Mouse (Mus musculus) myocyte (in vitro differentiated cells): Measurements from ENCODE around the gene Smyd5. TPM values are rescaled to one million over a fixed set of nuclear protein-coding genes. Genes with fewer than 3 reads are reported as not detected.

Experiments used
- H3K27me3 ChIP-seq: one replicate; pipeline ENCODE4 v1.6.1; 2011; ENCODE audit not compliant: control insufficient read depth, insufficient read depth, insufficient read length
- H3K36me3 ChIP-seq: one replicate; pipeline ENCODE4 v1.6.1; 2011; ENCODE audit not compliant: control insufficient read depth, insufficient read depth
- H3K4me2 ChIP-seq: one replicate; pipeline ENCODE4 v1.6.1; 2011; ENCODE audit warnings: low read depth, control low read depth
- H3K4me3 ChIP-seq: one replicate; pipeline ENCODE4 v1.5.1; 2011; ENCODE audit warnings: mild to moderate bottlenecking, control low read depth, moderate library complexity
- H3K79me2 ChIP-seq: one replicate; pipeline ENCODE4 v1.6.1; 2011; ENCODE audit not compliant: control insufficient read depth, insufficient read depth
- H3ac ChIP-seq: one replicate; pipeline ENCODE4 v1.6.1; 2011; ENCODE audit not compliant: control insufficient read depth, insufficient read length
- CEBPB ChIP-seq: IDR thresholded peaks from 2 replicates; pipeline ENCODE4 v1.6.1; 2011; ENCODE audit warnings: mild to moderate bottlenecking, moderate library complexity; ENCODE audit not compliant: poor library complexity, insufficient read depth, severe bottlenecking
- E2F4 ChIP-seq: IDR thresholded peaks from one replicate; pipeline ENCODE4 v1.6.1; 2011; ENCODE audit warnings: mild to moderate bottlenecking, control low read depth, moderate library complexity; ENCODE audit not compliant: insufficient read depth
- MAX ChIP-seq: IDR thresholded peaks from one replicate; pipeline ENCODE4 v1.6.1; 2011; ENCODE audit warnings: low read depth, mild to moderate bottlenecking, control low read depth
- MYOD1 ChIP-seq, 3 experiments: IDR thresholded peaks; one replicate each; pipeline ENCODE4 v1.6.1; 2011; ENCODE audit warnings: control low read depth in 2 of 3, low read depth in 2 of 3, mild to moderate bottlenecking in 2 of 3, moderate library complexity in 1 of 3; ENCODE audit not compliant: insufficient read length in 2 of 3, control insufficient read depth in 1 of 3
- MYOG ChIP-seq, 3 experiments: IDR thresholded peaks; one replicate each; pipeline ENCODE4 v1.6.1; 2011; ENCODE audit warnings: control low read depth in 2 of 3, low read depth in 2 of 3, mild to moderate bottlenecking in 2 of 3; ENCODE audit not compliant: insufficient read length in 2 of 3, control insufficient read depth in 1 of 3, insufficient read depth in 1 of 3
- POLR2A ChIP-seq: IDR thresholded peaks from one replicate; pipeline ENCODE4 v1.6.1; 2011; ENCODE audit warnings: low read depth, mild to moderate bottlenecking, control low read depth, moderate library complexity; ENCODE audit not compliant: insufficient read length
- POLR2AphosphoS2 ChIP-seq: IDR thresholded peaks from one replicate; pipeline ENCODE4 v1.6.1; 2011; ENCODE audit warnings: low read depth, control low read depth; ENCODE audit not compliant: insufficient read length
- REST ChIP-seq: IDR thresholded peaks from one replicate; pipeline ENCODE4 v1.6.1; 2011; ENCODE audit warnings: mild to moderate bottlenecking, control low read depth, moderate library complexity; ENCODE audit not compliant: insufficient read depth, insufficient read length
- SRF ChIP-seq: IDR thresholded peaks from one replicate; pipeline ENCODE4 v1.6.1; 2011; ENCODE audit warnings: low read depth; ENCODE audit not compliant: control insufficient read depth, insufficient read length
- TCF12 ChIP-seq: IDR thresholded peaks from one replicate; pipeline ENCODE4 v1.6.1; 2011; ENCODE audit warnings: mild to moderate bottlenecking, control low read depth; ENCODE audit not compliant: poor library complexity, insufficient read depth, severe bottlenecking
- TCF3 ChIP-seq: IDR thresholded peaks from one replicate; pipeline ENCODE4 v1.6.1; 2011; ENCODE audit warnings: low read depth, control low read depth; ENCODE audit not compliant: insufficient read length
- USF1 ChIP-seq: IDR thresholded peaks from one replicate; pipeline ENCODE4 v1.6.1; 2011; ENCODE audit warnings: low read depth, mild to moderate bottlenecking, control low read depth, moderate library complexity
- polyA plus RNA-seq: library from polyadenylated mRNA; unstranded; fragments of >200 nt; fragmentation: generic; extraction: Trizol; gene quantifications from one replicate; pipeline ENCODE4 v1.2.1, GENCODE M21; 2012; ENCODE audit warnings: missing spikeins

Smyd5 gene
- polyA plus RNA-seq, 1 experiment: 34.6 TPM

DNA sequence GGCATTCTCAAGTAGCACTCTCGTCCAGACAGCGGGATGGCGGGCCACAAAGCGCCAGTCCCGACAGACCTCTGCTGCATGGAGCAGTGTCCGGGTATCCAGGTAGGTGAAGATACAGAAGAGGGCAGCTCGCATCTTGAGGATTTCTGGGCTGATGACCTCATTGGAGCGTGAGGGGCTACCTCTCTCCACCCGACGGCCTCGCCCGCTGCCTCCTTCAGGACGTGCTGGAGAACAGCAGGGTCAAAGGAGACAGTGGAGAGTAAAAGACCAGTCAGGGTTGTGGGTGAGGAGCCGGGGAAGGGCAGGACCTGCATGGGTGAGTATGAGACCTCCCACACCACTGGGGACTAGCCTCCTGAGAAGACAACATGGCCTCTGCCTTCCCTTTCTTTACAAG is 46.6 kb downstream of the Smyd5 start:
- no peak for TF ChIP-seq POLR2AphosphoS2
- no peak for TF ChIP-seq USF1
- no peak for TF ChIP-seq TCF12
- TF ChIP-seq POLR2A: no peak
- TF ChIP-seq MYOG (IDR thresholded peaks at IDR 0.05; ENCODE audit: control insufficient read depth in 1 of 3, insufficient read depth in 1 of 3, insufficient read length in 2 of 3, low read depth in 2 of 3): no peak
- TF ChIP-seq REST: no peak
- TF ChIP-seq SRF: no peak
- no peak for TF ChIP-seq MYOD1 (IDR thresholded peaks at IDR 0.05; ENCODE audit: control insufficient read depth in 1 of 3, insufficient read length in 2 of 3, low read depth in 2 of 3)
- no peak for TF ChIP-seq TCF3
- TF ChIP-seq CEBPB: no peak
- TF ChIP-seq MAX: no peak
- TF ChIP-seq E2F4: no peak
- Histone ChIP-seq H3K79me2 (no peaks in the 10 kb centered on the region), H3K36me3 (no peaks in the 10 kb centered on the region), H3K4me2 (no peak overlapping the region), H3K27me3 (peaks cover 47% of the 10 kb centered on the region), H3K4me3 (no peak overlapping the region), H3ac (no peak overlapping the region)

DNA sequence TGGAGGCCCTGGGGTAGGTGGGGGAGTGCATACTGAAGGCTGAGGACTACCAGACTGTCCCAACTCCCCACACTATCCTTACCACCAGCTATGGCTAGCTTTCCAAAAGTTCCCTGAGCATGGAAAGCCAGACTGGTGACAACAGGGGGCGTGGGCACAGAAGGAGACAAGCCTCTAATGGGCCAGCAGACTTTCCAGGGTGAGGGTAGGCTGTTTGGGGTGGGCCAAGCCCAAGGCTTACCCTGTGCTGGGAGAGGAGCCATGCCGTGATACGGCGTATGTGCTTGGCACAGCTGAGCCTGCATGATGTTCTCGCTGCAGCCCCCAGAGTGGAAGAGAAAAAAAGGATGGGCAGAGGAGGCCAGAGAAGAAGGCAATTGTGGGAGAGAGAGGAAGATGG is 48.2 kb downstream of the Smyd5 start:
- no peak for TF ChIP-seq REST
- no peak for TF ChIP-seq POLR2A
- no peak for TF ChIP-seq MAX
- TF ChIP-seq TCF12: no peak
- TF ChIP-seq USF1: no peak
- TF ChIP-seq CEBPB: no peak
- no peak for TF ChIP-seq POLR2AphosphoS2
- TF ChIP-seq MYOG (IDR thresholded peaks at IDR 0.05; ENCODE audit: control insufficient read depth in 1 of 3, insufficient read depth in 1 of 3, insufficient read length in 2 of 3, low read depth in 2 of 3): no peak
- TF ChIP-seq MYOD1 (IDR thresholded peaks at IDR 0.05; ENCODE audit: control insufficient read depth in 1 of 3, insufficient read length in 2 of 3, low read depth in 2 of 3): no peak
- TF ChIP-seq SRF: no peak
- TF ChIP-seq E2F4: no peak
- TF ChIP-seq TCF3: no peak
- no peak overlapping the region for H3K4me2 ChIP-seq
- H3K36me3 ChIP-seq: no peaks in the 10 kb centered on the region
- no peaks in the 10 kb centered on the region for H3K79me2 ChIP-seq
- H3ac ChIP-seq: no peak overlapping the region
- H3K27me3 ChIP-seq: peaks cover 62% of the 10 kb centered on the region
- H3K4me3 ChIP-seq: no peak overlapping the region

DNA sequence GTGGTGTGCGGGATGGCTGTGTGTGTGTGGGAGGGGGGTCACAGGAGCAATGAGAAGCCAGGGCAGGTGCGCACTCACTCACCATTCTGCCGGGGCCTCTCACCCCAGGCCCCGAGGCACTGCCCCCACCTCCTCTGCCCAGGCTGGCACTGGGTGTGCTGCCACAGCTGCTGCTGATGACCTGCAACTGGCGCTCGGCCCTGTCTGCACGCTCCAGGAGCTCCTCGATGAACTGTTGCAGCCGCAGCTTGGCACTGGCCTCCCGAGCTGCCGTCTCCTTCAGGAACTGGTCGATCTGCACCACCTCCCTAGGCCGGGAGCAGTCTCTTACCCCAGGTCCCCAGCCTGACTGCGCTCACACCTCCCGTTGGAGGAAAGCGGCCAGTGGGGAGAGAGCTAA is 48.9 kb downstream of the Smyd5 start:
- TF ChIP-seq SRF (no peak), MYOG (IDR thresholded peaks at IDR 0.05; ENCODE audit: control insufficient read depth in 1 of 3, insufficient read depth in 1 of 3, insufficient read length in 2 of 3, low read depth in 2 of 3) (no peak), TCF12 (no peak), MAX (no peak)
- peaks cover 63% of the 10 kb centered on the region for H3K27me3 ChIP-seq
- no peak overlapping the region for H3ac ChIP-seq
- no peaks in the 10 kb centered on the region for H3K36me3 ChIP-seq
- H3K4me3 ChIP-seq: no peak overlapping the region
- H3K79me2 ChIP-seq: no peaks in the 10 kb centered on the region
- H3K4me2 ChIP-seq: no peak overlapping the region

DNA sequence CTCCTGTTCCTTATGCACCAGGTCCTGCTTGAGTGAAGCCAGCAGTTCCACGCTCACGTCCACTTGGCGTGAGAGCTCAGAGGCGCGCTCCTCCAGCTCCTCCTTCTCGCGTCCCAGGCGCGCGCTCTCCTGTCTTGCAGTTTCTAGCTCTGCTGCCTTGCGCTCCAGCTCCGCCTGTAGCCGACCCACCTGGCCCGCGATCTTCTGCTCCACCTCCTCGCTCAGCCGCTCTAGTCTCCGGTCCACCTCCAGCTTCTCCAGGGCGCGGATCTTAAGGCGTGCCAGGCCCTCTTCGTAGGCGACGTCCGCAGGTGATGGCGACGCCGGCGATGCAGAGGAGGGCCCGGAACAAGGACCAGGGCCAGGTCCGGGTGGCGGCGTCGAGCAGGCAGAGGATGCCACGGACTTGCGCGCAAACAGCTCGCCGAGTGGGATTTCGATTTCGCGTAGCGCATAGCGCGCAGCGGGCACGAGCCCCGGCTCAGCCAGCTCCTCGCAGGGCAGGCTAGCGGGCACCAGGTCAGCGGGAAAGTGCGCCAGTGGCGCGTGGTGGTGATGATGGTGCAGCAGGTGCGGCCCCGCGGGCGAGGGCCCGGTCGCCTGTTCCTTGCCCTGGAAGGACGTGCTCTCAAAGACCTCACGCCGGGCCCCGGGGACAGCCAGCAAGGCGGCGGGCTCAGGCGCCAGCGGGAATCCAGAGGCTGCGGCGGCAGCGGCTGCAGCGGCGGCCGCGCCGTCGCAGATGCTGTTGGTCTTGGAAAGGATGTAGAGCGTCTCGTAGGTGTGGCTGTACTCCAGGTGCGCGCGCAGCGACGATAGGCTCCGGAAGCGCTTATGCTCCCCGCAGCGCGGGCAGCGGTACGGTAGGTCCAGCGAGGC is 52.3 kb downstream of the Smyd5 start:
- Histone ChIP-seq H3K4me2 (no peak overlapping the region), H3K36me3 (no peaks in the 10 kb centered on the region), H3K27me3 (peaks cover 65% of the 10 kb centered on the region), H3K4me3 (no peak overlapping the region), H3ac (no peak overlapping the region), H3K79me2 (no peaks in the 10 kb centered on the region)
- no peak for TF ChIP-seq TCF3
- no peak for TF ChIP-seq SRF
- no peak for TF ChIP-seq MYOG (IDR thresholded peaks at IDR 0.05; ENCODE audit: control insufficient read depth in 1 of 3, insufficient read depth in 1 of 3, insufficient read length in 2 of 3, low read depth in 2 of 3)
- no peak for TF ChIP-seq POLR2AphosphoS2
- TF ChIP-seq TCF12: no peak
- TF ChIP-seq USF1: no peak
- TF ChIP-seq REST: no peak
- no peak for TF ChIP-seq E2F4
- no peak for TF ChIP-seq POLR2A
- no peak for TF ChIP-seq CEBPB
- TF ChIP-seq MAX: no peak

DNA sequence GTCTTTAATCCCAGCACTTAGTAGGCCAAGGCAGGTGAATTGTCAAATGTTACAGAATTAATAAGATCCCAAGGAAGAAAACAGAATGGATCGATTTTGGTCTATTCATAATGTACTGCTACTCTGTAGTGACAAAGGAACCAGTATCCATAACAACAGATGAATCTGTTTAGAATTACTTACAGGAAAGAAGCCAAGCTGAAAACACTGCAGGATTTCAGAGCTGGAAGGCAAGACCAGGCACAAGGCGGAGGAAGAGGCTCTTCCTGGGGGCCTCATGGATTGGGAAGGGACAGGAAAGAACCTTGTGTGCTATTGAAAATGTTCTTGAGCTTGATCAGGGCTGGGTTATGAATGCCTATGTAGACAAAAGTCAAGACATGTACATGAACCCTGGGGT is 53.9 kb downstream of the Smyd5 start:
- Histone ChIP-seq H3K27me3 (peaks cover 49% of the 10 kb centered on the region), H3K4me2 (no peak overlapping the region)
- TF ChIP-seq POLR2A: no peak
- TF ChIP-seq USF1: no peak
- no peak for TF ChIP-seq TCF12
- no peak for TF ChIP-seq MAX
- no peak for TF ChIP-seq SRF
- no peak for TF ChIP-seq E2F4
- TF ChIP-seq POLR2AphosphoS2: no peak
- TF ChIP-seq CEBPB: no peak
- TF ChIP-seq MYOG (IDR thresholded peaks at IDR 0.05; ENCODE audit: control insufficient read depth in 1 of 3, insufficient read depth in 1 of 3, insufficient read length in 2 of 3, low read depth in 2 of 3): no peak
- TF ChIP-seq MYOD1 (IDR thresholded peaks at IDR 0.05; ENCODE audit: control insufficient read depth in 1 of 3, insufficient read length in 2 of 3, low read depth in 2 of 3): no peak
- TF ChIP-seq TCF3: no peak
- TF ChIP-seq REST: no peak

More for the DNA sequence above, 53.9 kb downstream of the Smyd5 start:
- Histone ChIP-seq H3ac (no peak overlapping the region), H3K4me3 (no peak overlapping the region), H3K79me2 (no peaks in the 10 kb centered on the region), H3K36me3 (no peaks in the 10 kb centered on the region)
